Mouse (Mus musculus): ENCODE data around the gene Chdh. TPM values are rescaled to one million over a fixed set of nuclear protein-coding genes. Genes with fewer than 3 reads are reported as not detected.

Gene Chdh
- polyA plus RNA-seq, 1 experiment: 2.5 TPM

DNA sequence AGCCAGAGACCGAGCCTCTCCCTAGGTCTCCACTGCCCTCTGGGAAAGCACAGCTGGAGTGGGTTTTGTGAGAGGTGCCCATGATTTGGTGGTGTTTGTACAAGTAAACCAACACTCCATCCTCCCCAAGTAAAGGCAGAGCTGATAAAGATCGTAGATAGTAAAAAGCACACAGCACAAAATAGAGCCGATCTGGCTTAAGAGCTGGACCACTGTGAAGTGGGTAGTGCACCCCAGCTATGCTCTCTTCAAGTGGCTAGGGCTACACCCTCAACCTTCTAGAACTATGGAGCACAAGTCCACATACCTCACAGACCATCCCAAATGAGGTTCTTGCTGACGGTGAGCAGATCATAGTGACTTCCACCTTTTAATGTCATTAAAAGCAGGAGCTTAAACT is 30.6 kb downstream of the Chdh start:
- WGBS: 71% methylated on average over 4 of the region's 4 CpGs
- no peak overlapping the region for H3K4me3 ChIP-seq (ENCODE audit: extremely low read depth, insufficient read depth, insufficient read length)
- TF ChIP-seq POLR2A (IDR thresholded peaks at IDR 0.05; ENCODE audit: low read depth, low read length) (no peak), CTCF (IDR thresholded peaks at IDR 0.05; ENCODE audit: extremely low read depth, insufficient read depth, insufficient read length, insufficient replicate concordance) (no peak)
- no peaks in the 10 kb centered on the region for H3K36me3 ChIP-seq (ENCODE audit: control insufficient read depth, insufficient read depth, low read length)
- no peak for DNase-seq (ENCODE audit: low read depth in 1 of 2, low spot score in 2 of 2)
- no peaks in the 10 kb centered on the region for H3K4me1 ChIP-seq (ENCODE audit: control insufficient read depth, insufficient read depth, insufficient read length)
- no peak overlapping the region for H3K27ac ChIP-seq (ENCODE audit: insufficient read depth, low read length)
- H3K27me3 ChIP-seq (ENCODE audit: control insufficient read depth, insufficient read depth, low read length): no peaks in the 10 kb centered on the region

DNA sequence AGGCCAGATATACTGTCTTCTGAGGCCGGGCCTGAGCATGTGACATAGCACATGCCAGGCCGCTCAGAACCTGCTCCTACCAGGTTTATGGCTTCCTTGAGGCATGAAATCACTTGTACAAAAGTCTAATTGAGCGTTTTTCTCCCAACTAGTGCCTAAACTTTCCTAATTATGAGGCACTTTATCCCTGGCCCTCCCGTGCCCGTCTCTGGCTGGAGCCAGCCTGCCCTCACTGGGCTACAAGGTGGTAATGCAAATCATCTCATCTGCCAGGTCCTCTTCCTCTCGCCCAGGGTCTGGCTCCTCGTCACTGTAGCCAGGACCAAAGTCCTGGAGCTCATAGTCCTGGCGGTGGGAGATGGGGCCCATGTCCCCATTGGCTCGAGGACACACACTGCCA is 33.0 kb downstream of the Chdh start:
- Histone ChIP-seq H3K27ac (ENCODE audit: insufficient read depth, low read length) (no peak overlapping the region), H3K27me3 (ENCODE audit: control insufficient read depth, insufficient read depth, low read length) (no peaks in the 10 kb centered on the region), H3K4me3 (ENCODE audit: extremely low read depth, insufficient read depth, insufficient read length) (no peak overlapping the region), H3K4me1 (ENCODE audit: control insufficient read depth, insufficient read depth, insufficient read length) (no peaks in the 10 kb centered on the region), H3K36me3 (ENCODE audit: control insufficient read depth, insufficient read depth, low read length) (no peaks in the 10 kb centered on the region)
- no peak for TF ChIP-seq CTCF (IDR thresholded peaks at IDR 0.05; ENCODE audit: extremely low read depth, insufficient read depth, insufficient read length, insufficient replicate concordance)
- WGBS: 89% methylated on average over 9 of the region's 9 CpGs
- DNase-seq (ENCODE audit: low read depth in 1 of 2, low spot score in 2 of 2): no peak

DNA sequence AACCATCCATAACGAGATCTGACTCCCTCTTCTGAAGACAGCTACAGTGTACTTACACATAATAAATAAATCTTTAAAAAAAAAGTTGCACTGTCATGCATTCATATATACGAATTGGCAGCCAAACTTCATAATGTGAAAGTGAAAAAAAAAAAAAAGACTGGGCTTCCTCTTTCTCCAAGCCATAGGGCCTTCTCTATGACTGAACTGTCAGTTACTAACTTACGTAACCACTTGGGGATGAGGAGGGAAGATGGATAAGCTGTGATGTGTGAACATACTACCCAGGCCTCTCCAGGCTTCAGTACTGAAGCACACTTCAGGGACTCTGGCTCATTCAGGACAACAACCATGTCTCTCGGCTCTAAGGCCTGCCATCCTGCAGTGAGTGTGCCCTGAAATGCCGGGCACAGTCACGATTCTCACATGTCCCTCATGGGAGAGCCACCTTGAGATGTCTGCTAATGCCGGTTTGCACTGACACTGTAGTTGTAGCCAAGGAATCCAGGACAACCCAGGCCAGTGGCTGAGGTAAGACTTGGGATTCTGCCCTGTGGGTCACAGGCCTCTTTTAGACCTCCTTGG is 34.6 kb downstream of the Chdh start:
- Histone ChIP-seq H3K36me3 (ENCODE audit: control insufficient read depth, insufficient read depth, low read length) (no peaks in the 10 kb centered on the region), H3K4me3 (ENCODE audit: extremely low read depth, insufficient read depth, insufficient read length) (no peak overlapping the region), H3K27me3 (ENCODE audit: control insufficient read depth, insufficient read depth, low read length) (no peaks in the 10 kb centered on the region), H3K27ac (ENCODE audit: insufficient read depth, low read length) (no peak overlapping the region), H3K4me1 (ENCODE audit: control insufficient read depth, insufficient read depth, insufficient read length) (no peaks in the 10 kb centered on the region)
- TF ChIP-seq CTCF (IDR thresholded peaks at IDR 0.05; ENCODE audit: extremely low read depth, insufficient read depth, insufficient read length, insufficient replicate concordance) (no peak), POLR2A (IDR thresholded peaks at IDR 0.05; ENCODE audit: low read depth, low read length) (no peak)
- WGBS: 63% methylated on average over 7 of the region's 7 CpGs
- no peak for DNase-seq (ENCODE audit: low read depth in 1 of 2, low spot score in 2 of 2)

DNA sequence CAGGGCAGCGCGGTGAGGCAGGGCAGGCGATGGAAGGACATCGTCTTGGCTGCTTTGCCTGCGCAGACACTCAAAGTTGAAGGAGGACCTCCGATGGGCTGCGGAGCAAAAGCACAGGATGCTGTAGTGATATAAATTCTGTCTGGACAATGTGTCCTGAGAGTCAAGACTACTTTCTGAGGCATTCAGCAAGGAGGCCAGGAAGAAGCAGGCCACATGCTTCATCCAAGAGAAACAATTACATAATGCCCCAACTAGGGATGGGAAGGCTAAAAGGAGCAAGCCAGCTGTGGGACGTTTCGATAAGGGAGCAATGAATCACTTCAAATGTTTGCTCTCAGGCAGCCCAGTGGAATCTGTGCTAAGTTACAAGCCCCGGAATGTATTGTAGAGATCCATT is 36.4 kb downstream of the Chdh start:
- no peak for DNase-seq (ENCODE audit: low read depth in 1 of 2, low spot score in 2 of 2)
- Histone ChIP-seq H3K4me3 (ENCODE audit: extremely low read depth, insufficient read depth, insufficient read length) (no peak overlapping the region), H3K36me3 (ENCODE audit: control insufficient read depth, insufficient read depth, low read length) (no peaks in the 10 kb centered on the region), H3K27me3 (ENCODE audit: control insufficient read depth, insufficient read depth, low read length) (no peaks in the 10 kb centered on the region), H3K27ac (ENCODE audit: insufficient read depth, low read length) (no peak overlapping the region), H3K4me1 (ENCODE audit: control insufficient read depth, insufficient read depth, insufficient read length) (no peaks in the 10 kb centered on the region)
- no peak for TF ChIP-seq CTCF (IDR thresholded peaks at IDR 0.05; ENCODE audit: extremely low read depth, insufficient read depth, insufficient read length, insufficient replicate concordance)
- TF ChIP-seq POLR2A (IDR thresholded peaks at IDR 0.05; ENCODE audit: low read depth, low read length): no peak
- WGBS: 94% methylated on average over 10 of the region's 10 CpGs

DNA sequence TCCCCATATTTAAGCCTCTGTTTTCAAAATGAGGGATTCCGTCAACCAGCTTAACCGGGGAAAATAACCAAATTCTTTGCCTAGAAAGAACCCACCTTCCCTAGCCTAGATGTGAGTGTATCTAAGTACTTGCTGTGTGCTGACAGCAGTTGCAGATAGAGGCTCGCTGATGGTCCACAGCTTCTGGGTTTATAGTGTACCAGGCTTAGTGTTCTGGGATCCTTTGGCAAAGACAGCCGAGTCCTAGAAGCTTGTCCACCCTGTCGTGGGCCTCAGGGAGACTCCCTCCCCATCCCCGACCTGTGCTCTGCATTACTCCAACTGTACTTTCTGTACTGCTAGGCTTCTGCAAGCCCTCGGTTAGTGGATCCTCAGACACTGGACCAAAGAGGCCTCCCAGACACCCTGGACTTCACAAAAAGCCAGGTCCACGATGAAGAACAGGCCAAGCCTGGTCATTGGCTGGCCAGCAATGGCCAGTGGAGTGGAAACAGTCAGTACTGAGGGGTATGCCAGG is 36.9 kb downstream of the Chdh start:
- Histone ChIP-seq H3K4me3 (ENCODE audit: extremely low read depth, insufficient read depth, insufficient read length) (no peak overlapping the region), H3K27ac (ENCODE audit: insufficient read depth, low read length) (no peak overlapping the region), H3K4me1 (ENCODE audit: control insufficient read depth, insufficient read depth, insufficient read length) (no peaks in the 10 kb centered on the region), H3K36me3 (ENCODE audit: control insufficient read depth, insufficient read depth, low read length) (no peaks in the 10 kb centered on the region), H3K27me3 (ENCODE audit: control insufficient read depth, insufficient read depth, low read length) (no peaks in the 10 kb centered on the region)
- 89% methylated on average over 8 of the region's 8 CpGs for WGBS
- DNase-seq (ENCODE audit: low read depth in 1 of 2, low spot score in 2 of 2): no peak
- no peak for TF ChIP-seq CTCF (IDR thresholded peaks at IDR 0.05; ENCODE audit: extremely low read depth, insufficient read depth, insufficient read length, insufficient replicate concordance)
- TF ChIP-seq POLR2A (IDR thresholded peaks at IDR 0.05; ENCODE audit: low read depth, low read length): no peak

DNA sequence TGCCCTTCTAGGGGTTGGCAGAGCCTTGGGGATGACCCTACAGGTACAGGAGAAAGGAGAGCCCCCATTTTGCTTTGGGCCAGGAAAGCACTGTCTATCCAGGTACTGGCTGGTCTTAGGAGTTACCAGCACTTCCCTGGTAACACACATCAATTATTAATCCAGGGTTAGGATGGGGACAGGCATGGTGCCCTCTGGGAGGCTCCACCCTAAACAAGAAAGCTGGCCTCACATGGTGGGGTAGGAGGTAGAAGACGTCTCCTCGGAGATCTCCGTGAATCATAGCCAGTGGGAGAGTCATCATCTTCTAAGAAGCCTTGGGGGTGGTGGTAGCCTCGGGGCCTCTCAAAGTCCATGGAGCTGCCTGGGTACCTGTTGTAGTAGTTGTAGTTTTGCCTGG is 38.2 kb downstream of the Chdh start:
- Histone ChIP-seq H3K27me3 (ENCODE audit: control insufficient read depth, insufficient read depth, low read length) (no peaks in the 10 kb centered on the region), H3K4me3 (ENCODE audit: extremely low read depth, insufficient read depth, insufficient read length) (no peak overlapping the region), H3K36me3 (ENCODE audit: control insufficient read depth, insufficient read depth, low read length) (no peaks in the 10 kb centered on the region), H3K4me1 (ENCODE audit: control insufficient read depth, insufficient read depth, insufficient read length) (no peaks in the 10 kb centered on the region), H3K27ac (ENCODE audit: insufficient read depth, low read length) (no peak overlapping the region)
- TF ChIP-seq POLR2A (IDR thresholded peaks at IDR 0.05; ENCODE audit: low read depth, low read length): no peak
- TF ChIP-seq CTCF (IDR thresholded peaks at IDR 0.05; ENCODE audit: extremely low read depth, insufficient read depth, insufficient read length, insufficient replicate concordance): no peak
- no peak for DNase-seq (ENCODE audit: low read depth in 1 of 2, low spot score in 2 of 2)
- WGBS: 96% methylated on average over 4 of the region's 4 CpGs

DNA sequence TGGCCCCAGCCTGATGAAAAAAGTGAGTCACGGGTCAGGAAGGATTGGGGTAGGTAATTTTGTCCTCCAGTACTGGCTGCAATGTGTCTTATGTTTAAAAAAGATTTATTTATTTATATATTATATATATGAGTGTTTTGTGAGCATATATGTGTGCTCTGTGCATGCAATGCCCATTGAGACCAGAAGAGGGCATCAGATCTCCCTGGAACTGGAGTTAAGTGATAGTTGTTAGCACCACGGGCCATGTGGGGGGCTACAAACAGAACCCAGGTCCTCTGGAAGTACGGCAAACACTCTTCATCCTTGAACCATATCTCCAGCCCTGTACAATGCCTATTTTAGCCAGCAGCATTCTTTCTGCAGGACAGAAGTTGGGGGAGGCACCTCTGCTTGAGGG is 39.2 kb downstream of the Chdh start:
- Histone ChIP-seq H3K27me3 (ENCODE audit: control insufficient read depth, insufficient read depth, low read length) (no peaks in the 10 kb centered on the region), H3K4me1 (ENCODE audit: control insufficient read depth, insufficient read depth, insufficient read length) (no peaks in the 10 kb centered on the region), H3K36me3 (ENCODE audit: control insufficient read depth, insufficient read depth, low read length) (no peaks in the 10 kb centered on the region), H3K4me3 (ENCODE audit: extremely low read depth, insufficient read depth, insufficient read length) (no peak overlapping the region), H3K27ac (ENCODE audit: insufficient read depth, low read length) (no peak overlapping the region)
- DNase-seq (ENCODE audit: low read depth in 1 of 2, low spot score in 2 of 2): no peak
- TF ChIP-seq CTCF (IDR thresholded peaks at IDR 0.05; ENCODE audit: extremely low read depth, insufficient read depth, insufficient read length, insufficient replicate concordance): no peak
- no peak for TF ChIP-seq POLR2A (IDR thresholded peaks at IDR 0.05; ENCODE audit: low read depth, low read length)
- WGBS: 90% methylated on average over 3 of the region's 3 CpGs
